Mouse (Mus musculus): Measurements from ENCODE around the gene Hoxd10. TPM values are rescaled to one million over a fixed set of nuclear protein-coding genes. Genes with fewer than 3 reads are reported as not detected.

Gene Hoxd10
- total RNA-seq, 2 experiments from 2014 or later, result not detected

GRCm38 (mm10) chr2:74679980-74680379, 11.7 kb upstream of the Hoxd10 start:
- no peak for DNase-seq (ENCODE audit: low spot score in 2 of 2)

GRCm38 (mm10) chr2:74680561-74681398, 10.9 kb upstream of the Hoxd10 start:
- no peak for DNase-seq (ENCODE audit: low spot score in 2 of 2)

DNA sequence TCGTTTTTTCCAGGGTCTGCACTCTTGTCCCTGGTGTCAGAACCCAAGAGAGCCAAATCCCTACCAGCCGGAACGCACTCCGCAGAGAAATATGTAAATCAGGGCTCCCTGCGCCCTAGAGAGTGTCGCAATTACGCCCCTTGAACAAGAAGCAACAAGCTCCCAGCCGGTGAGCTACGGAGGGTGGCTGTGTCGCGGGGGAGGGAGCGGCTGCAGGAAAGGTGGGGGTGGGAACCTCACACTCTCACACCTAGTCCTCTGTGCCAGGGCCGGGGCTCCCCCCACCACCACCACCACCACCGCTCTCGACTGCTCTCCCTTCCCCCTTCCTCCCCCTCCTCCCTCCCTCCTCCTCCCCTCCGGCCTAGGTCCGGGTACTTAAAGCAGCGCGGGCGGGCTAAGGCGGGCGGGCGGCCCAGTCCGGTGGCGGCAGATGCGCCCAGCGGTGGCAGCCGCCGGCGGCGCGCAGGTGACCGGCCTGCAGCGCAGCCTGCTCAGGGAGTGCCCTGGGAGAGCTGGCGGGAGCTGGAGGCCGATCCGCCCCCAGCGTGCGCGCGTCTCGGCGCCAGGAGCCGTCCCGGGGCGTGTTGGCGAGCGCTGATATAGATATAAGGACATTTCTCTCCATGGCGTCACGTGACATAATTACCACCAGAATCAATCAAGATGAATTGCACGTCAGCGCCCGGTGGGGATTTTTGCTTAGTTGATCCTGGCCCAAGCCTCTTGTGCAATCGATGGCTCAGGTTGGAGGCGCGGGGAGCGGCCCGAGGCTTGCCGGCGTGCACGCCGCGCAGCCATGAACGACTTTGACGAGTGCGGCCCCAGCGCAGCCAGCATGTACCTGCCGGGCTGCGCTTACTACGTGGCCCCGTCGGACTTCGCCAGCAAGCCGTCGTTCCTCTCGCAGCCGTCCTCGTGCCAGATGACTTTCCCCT, 9.9 kb upstream of the Hoxd10 start:
- no peak for DNase-seq (ENCODE audit: low spot score in 2 of 2)

- DNase-seq (ENCODE audit: low spot score in 2 of 2), result no peak
Measured at GRCm38 (mm10) chr2:74682796-74683195, 8.9 kb upstream of the Hoxd10 start.

DNA sequence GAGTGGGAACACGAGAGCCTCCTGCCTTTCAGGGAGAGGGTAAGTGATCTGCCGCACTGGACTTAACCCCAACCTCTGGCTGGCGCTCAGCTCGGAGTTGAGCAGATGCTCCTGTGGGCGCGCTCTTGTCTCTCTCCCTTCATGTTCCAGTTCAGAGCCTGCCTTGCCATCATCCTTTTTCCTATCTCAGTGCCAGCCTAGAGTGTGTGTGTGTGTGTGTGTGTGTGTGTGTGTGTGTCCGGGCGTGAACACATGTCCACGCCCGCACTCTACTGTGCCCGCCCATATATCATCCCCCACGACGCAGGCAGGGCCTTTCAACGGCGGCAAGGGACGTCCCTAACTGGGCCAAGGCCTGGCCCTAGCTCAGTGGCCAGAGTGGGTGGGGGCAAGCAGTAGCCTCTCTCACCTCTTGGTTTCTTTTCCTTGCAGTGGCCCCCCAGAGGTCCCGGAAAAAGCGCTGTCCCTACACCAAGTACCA, 8.2 kb upstream of the Hoxd10 start:
- no peak for DNase-seq (ENCODE audit: low spot score in 2 of 2)

GRCm38 (mm10) chr2:74684106-74684505, 7.6 kb upstream of the Hoxd10 start:
- no peak for DNase-seq (ENCODE audit: low spot score in 2 of 2)

DNA sequence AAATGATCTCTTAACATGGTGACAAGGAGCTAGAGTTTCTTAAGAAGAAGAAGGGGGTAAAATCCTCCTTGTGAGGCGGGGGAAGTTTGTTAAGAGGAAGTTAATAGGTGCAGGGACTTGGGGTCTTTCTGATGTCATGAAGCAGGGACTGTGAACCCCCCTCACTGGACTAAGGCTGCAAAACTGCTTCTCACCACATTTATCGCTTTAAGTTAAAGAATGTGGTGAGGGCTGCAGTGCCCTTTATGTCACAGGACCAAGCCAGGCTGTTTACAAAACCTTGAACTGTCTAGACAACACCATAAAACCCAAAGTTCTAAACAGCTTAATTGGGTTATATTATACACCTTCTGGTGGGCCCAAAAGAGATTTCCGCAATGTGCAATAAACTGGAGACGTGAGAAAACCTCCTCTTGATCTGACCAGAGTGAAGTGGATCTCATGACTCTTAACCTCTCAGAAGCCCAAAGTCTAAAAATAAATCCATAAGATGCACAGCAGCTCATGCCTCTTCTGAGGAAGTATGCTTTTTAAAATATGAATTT, 6.6 kb upstream of the Hoxd10 start:
- DNase-seq (ENCODE audit: low spot score in 2 of 2), result no peak

DNA sequence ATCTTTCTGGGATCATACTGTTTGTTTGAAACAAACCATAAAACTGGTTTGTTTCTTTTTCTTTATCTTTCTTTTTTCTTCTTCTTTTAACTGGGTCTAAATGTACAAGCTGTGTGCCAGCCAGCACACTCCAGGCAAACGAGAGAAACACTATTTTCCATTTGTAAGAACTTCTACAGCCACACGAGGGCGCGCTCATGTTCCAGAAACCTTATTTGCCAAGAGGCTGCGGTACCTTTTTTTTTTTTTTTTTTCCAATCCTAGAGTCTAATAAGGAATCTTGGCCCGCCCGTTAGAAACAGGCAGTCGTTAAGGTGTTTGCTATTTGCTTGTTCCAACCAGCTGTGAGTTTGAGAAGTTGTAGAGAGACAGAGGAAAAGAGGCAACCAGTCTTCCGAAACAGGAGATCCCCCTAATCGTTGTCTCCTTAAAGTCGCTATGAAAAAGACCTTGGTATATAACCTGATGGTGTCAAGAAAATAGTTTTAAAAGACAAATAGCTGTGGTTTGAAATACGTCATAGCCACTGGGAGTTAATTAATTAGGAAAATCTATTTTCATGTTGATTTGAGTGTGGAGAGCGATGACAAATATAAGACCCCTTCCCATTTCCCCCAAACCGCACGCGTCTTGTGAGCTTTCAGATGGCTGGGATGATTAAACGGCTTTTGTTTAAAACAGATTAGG, 5.3 kb upstream of the Hoxd10 start:
- DNase-seq (ENCODE audit: low spot score in 2 of 2), result peak in 1 of 2 experiments; percentile 73

GRCm38 (mm10) chr2:74686988-74687697, 4.6 kb upstream of the Hoxd10 start:
- no peak for DNase-seq (ENCODE audit: low spot score in 2 of 2)

DNA sequence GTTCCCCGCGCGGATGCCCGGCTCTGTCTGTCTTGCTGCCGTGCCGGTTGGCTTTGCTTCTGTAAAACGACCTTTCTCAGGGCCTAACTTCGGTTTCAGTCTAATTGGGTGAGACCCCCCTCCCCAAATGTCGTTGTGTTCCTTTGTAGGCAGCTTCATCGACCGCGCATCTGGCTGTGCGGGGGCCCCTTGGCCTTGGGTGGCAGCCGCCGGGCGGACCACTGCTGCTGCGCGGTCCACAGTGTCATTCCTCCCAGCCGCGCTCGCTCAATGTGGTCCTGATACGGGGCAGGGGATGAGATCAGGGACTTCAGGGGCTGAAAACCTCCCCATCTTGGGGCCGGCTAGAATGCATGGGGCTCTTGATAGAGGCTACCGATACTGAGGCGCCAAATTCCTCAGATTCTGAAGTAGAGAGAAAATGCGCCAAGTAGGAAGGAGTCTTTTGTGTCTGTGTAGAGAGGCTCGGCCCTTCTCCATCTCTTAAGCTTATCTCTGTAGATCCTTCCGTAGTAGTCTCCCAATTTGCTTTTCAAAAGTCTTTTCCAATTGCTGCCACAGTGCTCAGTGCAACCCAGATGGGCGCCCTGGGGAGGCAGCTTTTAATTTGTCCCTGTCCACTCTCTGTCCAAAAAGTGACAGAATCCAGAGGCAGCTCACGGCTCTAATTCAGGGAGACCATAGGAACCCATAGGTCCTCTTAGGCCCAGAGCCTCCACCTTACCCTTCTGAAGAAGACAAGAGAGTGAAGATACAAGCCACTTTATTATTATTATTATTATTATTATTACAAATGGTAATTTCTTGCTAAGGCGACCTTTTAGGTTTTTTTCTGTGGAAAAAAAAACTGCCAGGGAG, 3.8 kb upstream of the Hoxd10 start:
- DNase-seq (ENCODE audit: low spot score in 2 of 2), result no peak

GRCm38 (mm10) chr2:74688795-74689573, 2.7 kb upstream of the Hoxd10 start:
- DNase-seq (ENCODE audit: low spot score in 2 of 2), result no peak

DNA sequence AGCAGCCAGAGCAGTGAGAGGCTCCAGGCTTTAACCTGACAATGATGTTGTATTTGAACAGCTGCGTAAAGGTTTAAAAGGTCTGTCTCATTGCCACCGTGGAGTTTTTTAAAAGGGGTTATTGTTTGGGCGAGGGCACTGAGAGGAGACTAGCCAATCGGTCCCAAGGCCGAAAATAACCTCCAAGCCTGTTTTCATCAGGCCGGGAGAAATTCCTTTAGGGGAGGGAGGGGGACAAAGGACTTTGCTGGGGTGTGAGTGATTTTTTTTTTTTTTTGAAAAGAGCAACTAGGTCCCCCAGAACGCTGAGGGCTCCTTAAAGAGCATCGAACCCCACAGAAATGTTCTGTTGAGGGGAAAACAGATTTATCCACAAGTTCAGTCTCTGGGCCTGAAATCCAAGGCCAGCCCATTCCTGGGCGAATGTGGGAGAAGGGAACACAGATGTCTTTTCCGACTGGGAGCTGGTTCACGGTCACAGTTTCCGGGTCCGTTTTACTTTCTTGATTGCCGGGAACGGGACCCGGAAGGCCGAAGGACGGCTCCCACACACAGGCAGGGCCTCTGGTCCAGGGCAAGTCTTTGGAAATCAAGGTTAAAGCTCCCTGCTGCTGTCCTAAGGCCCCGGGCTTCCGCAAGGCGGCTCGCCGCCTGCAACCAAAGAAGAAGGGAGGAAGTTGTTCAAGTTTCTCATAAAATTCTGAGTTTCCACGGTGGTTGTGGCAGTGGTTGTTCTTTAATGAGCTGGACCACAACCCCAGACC, 2.0 kb upstream of the Hoxd10 start:
- no peak for DNase-seq (ENCODE audit: low spot score in 2 of 2)

DNA sequence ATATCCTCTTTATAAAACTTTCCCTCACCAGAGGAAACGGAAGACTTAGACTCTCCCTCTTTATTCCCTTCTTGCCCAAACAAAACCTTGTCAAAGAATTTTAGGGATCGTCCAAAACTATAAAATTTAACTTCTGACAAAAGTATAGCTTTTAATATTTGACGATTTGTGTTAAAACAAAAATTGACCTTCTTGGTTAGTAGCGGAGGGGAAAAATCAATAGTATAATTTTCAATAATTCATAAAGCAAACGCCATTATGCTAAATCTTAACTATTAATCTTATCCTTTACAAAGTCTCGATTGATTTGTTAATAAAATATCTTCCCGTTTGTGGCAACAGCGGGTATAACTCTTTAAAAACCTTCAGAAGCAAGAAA, 1.4 kb upstream of the Hoxd10 start:
- DNase-seq (ENCODE audit: low spot score in 2 of 2), result no peak

DNA sequence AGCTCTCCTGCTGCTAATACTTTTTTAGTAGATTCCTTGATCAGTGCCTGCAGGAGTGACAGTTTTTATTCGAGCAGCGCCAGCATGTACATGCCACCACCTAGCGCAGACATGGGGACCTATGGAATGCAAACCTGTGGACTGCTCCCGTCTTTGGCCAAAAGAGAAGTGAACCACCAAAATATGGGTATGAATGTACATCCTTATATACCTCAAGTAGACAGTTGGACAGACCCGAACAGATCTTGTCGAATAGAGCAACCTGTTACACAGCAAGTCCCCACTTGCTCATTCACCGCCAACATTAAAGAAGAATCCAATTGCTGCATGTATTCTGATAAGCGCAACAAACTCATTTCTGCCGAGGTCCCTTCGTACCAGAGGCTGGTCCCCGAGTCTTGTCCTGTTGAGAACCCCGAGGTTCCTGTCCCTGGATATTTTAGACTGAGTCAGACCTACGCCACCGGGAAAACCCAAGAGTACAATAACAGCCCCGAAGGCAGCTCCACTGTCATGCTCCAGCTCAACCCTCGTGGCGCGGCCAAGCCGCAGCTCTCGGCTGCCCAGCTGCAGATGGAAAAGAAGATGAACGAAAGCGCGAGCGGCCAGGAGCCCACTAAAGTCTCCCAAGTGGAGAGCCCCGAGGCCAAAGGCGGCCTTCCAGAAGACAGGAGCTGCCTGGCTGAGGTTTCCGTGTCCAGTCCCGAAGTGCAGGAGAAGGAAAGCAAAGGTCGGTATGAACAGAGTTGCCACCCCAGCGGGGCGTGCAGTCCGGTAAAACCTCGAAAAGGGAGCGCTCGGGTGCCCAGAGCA, 477 bp downstream of the Hoxd10 start:
- no peak for DNase-seq (ENCODE audit: low spot score in 2 of 2)

GRCm38 (mm10) chr2:74692808-74693431, 1.2 kb downstream of the Hoxd10 start:
- no peak for DNase-seq (ENCODE audit: low spot score in 2 of 2)

GRCm38 (mm10) chr2:74693432-74693827, 1.7 kb downstream of the Hoxd10 start:
- no peak for DNase-seq (ENCODE audit: low spot score in 2 of 2)

DNA sequence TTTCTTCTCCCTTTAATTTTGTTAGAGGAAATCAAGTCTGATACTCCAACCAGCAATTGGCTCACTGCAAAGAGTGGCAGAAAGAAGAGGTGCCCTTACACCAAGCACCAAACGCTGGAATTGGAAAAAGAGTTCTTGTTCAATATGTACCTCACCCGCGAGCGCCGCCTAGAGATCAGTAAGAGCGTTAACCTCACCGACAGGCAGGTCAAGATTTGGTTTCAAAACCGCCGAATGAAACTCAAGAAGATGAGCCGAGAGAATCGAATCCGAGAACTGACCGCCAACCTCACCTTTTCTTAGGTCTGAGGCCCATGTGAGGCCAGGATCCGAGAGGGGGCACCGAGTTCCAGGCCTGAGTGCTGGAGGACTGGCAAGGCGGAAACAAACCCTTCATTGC, 2.3 kb downstream of the Hoxd10 start:
- DNase-seq (ENCODE audit: low spot score in 2 of 2), result no peak
